Mouse (Mus musculus): ENCODE measurements around the gene Ifitm10. TPM values are rescaled to one million over a fixed set of nuclear protein-coding genes. Genes with fewer than 3 reads are reported as not detected.

Ifitm10 gene
- total RNA-seq, 1 experiment = 0.71 TPM

- in situ Hi-C loops (cut with MboI; ENCODE audit: low sequenced_read_pairs in 2 of 2, unreplicated experiment in 2 of 2) = no loop called here
- Histone ChIP-seq H3K27ac (ENCODE audit: insufficient read depth, low read depth, low read length, poor library complexity, severe bottlenecking) (no peak overlapping the region), H3K4me3 (ENCODE audit: insufficient read depth in 1 of 2, low read depth in 1 of 2, low read length in 2 of 2, poor library complexity in 1 of 2, severe bottlenecking in 1 of 2) (no peak overlapping the region), H3K9ac (ENCODE audit: insufficient read depth, low read depth, low read length, poor library complexity, severe bottlenecking) (no peak overlapping the region), H3K4me1 (ENCODE audit: control insufficient read depth in 2 of 2, insufficient read depth in 2 of 2, low read length in 2 of 2, poor library complexity in 1 of 2) (peaks cover 0 to 8% of the 10 kb centered on the region in 2 experiments; a peak in 2 of 4 replicates), H3K9me3 (ENCODE audit: control insufficient read depth, insufficient read depth, low read depth, low read length) (no peaks in the 10 kb centered on the region), H3K36me3 (ENCODE audit: control insufficient read depth, insufficient read depth, low read length, poor library complexity, severe bottlenecking) (peaks cover 42% of the 10 kb centered on the region)
- TF ChIP-seq MAFK (IDR thresholded peaks at IDR 0.05; ENCODE audit: insufficient read depth, low read depth, low read length) (no peak), CHD2 (IDR thresholded peaks at IDR 0.05; ENCODE audit: low read depth, low read length) (no peak), ZNF384 (IDR thresholded peaks at IDR 0.05; ENCODE audit: low read depth, low read length) (no peak), HCFC1 (IDR thresholded peaks at IDR 0.05; ENCODE audit: borderline replicate concordance, insufficient read depth, low read length) (no peak)
- DNase-seq (ENCODE audit: low read depth, low spot score) = no peak
Observed at GRCm38 (mm10) chr7:142375261-142375724, 1.7 kb upstream of the Ifitm10 start.

- TF ChIP-seq ZNF384 (IDR thresholded peaks at IDR 0.05; ENCODE audit: low read depth, low read length) (no peak), HCFC1 (IDR thresholded peaks at IDR 0.05; ENCODE audit: borderline replicate concordance, insufficient read depth, low read length) (no peak), CHD2 (IDR thresholded peaks at IDR 0.05; ENCODE audit: low read depth, low read length) (no peak), ZC3H11A (IDR thresholded peaks at IDR 0.05; ENCODE audit: borderline replicate concordance, low read depth, low read length) (no peak), MAFK (IDR thresholded peaks at IDR 0.05; ENCODE audit: insufficient read depth, low read depth, low read length) (no peak)
- Histone ChIP-seq H3K9me3 (ENCODE audit: control insufficient read depth, insufficient read depth, low read depth, low read length) (no peaks in the 10 kb centered on the region), H3K36me3 (ENCODE audit: control insufficient read depth, insufficient read depth, low read length, poor library complexity, severe bottlenecking) (peaks cover 34% of the 10 kb centered on the region), H3K4me1 (ENCODE audit: control insufficient read depth in 2 of 2, insufficient read depth in 2 of 2, low read length in 2 of 2, poor library complexity in 1 of 2) (peaks cover 0 to 8% of the 10 kb centered on the region in 2 experiments; a peak in 2 of 4 replicates), H3K4me3 (ENCODE audit: insufficient read depth in 1 of 2, low read depth in 1 of 2, low read length in 2 of 2, poor library complexity in 1 of 2, severe bottlenecking in 1 of 2) (no peak overlapping the region), H3K9ac (ENCODE audit: insufficient read depth, low read depth, low read length, poor library complexity, severe bottlenecking) (no peak overlapping the region), H3K27ac (ENCODE audit: insufficient read depth, low read depth, low read length, poor library complexity, severe bottlenecking) (no peak overlapping the region)
- in situ Hi-C loops (cut with MboI; ENCODE audit: low sequenced_read_pairs in 2 of 2, unreplicated experiment in 2 of 2) = no loop called here
- no peak for DNase-seq (ENCODE audit: low read depth, low spot score)
Observed at GRCm38 (mm10) chr7:142374413-142375015, 961 bp upstream of the Ifitm10 start.

GRCm38 (mm10) chr7:142373039-142373438 lies 514 bp downstream of the Ifitm10 start:
- Histone ChIP-seq H3K4me1 (ENCODE audit: control insufficient read depth in 2 of 2, insufficient read depth in 2 of 2, low read length in 2 of 2, poor library complexity in 1 of 2) (peaks cover 0 to 8% of the 10 kb centered on the region in 2 experiments; a peak in 2 of 4 replicates), H3K9ac (ENCODE audit: insufficient read depth, low read depth, low read length, poor library complexity, severe bottlenecking) (no peak overlapping the region), H3K9me3 (ENCODE audit: control insufficient read depth, insufficient read depth, low read depth, low read length) (no peaks in the 10 kb centered on the region), H3K4me3 (ENCODE audit: insufficient read depth in 1 of 2, low read depth in 1 of 2, low read length in 2 of 2, poor library complexity in 1 of 2, severe bottlenecking in 1 of 2) (no peak overlapping the region), H3K36me3 (ENCODE audit: control insufficient read depth, insufficient read depth, low read length, poor library complexity, severe bottlenecking) (peaks cover 22% of the 10 kb centered on the region), H3K27ac (ENCODE audit: insufficient read depth, low read depth, low read length, poor library complexity, severe bottlenecking) (no peak overlapping the region)
- no peak for DNase-seq (ENCODE audit: low read depth, low spot score)
- TF ChIP-seq CHD2 (IDR thresholded peaks at IDR 0.05; ENCODE audit: low read depth, low read length) (no peak), ZNF384 (IDR thresholded peaks at IDR 0.05; ENCODE audit: low read depth, low read length) (no peak), ZC3H11A (IDR thresholded peaks at IDR 0.05; ENCODE audit: borderline replicate concordance, low read depth, low read length) (no peak), HCFC1 (IDR thresholded peaks at IDR 0.05; ENCODE audit: borderline replicate concordance, insufficient read depth, low read length) (no peak), MAFK (IDR thresholded peaks at IDR 0.05; ENCODE audit: insufficient read depth, low read depth, low read length) (no peak)
- in situ Hi-C loops (cut with MboI; ENCODE audit: low sequenced_read_pairs in 2 of 2, unreplicated experiment in 2 of 2) = no loop called here

GRCm38 (mm10) chr7:142371768-142372661 lies 1.5 kb downstream of the Ifitm10 start:
- in situ Hi-C loops (cut with MboI; ENCODE audit: low sequenced_read_pairs in 2 of 2, unreplicated experiment in 2 of 2) = no loop called here
- Histone ChIP-seq H3K4me1 (ENCODE audit: control insufficient read depth in 2 of 2, insufficient read depth in 2 of 2, low read length in 2 of 2, poor library complexity in 1 of 2) (peaks cover 0 to 8% of the 10 kb centered on the region in 2 experiments; a peak in 2 of 4 replicates), H3K9me3 (ENCODE audit: control insufficient read depth, insufficient read depth, low read depth, low read length) (no peaks in the 10 kb centered on the region), H3K4me3 (ENCODE audit: insufficient read depth in 1 of 2, low read depth in 1 of 2, low read length in 2 of 2, poor library complexity in 1 of 2, severe bottlenecking in 1 of 2) (peak overlapping the region; percentile 65 to 70), H3K36me3 (ENCODE audit: control insufficient read depth, insufficient read depth, low read length, poor library complexity, severe bottlenecking) (peaks cover 14% of the 10 kb centered on the region), H3K9ac (ENCODE audit: insufficient read depth, low read depth, low read length, poor library complexity, severe bottlenecking) (peak overlapping the region; percentile 1; the same call in 1 of the 2 replicates), H3K27ac (ENCODE audit: insufficient read depth, low read depth, low read length, poor library complexity, severe bottlenecking) (no peak overlapping the region)
- no peak for TF ChIP-seq ZNF384 (IDR thresholded peaks at IDR 0.05; ENCODE audit: low read depth, low read length)
- TF ChIP-seq CHD2 (IDR thresholded peaks at IDR 0.05; ENCODE audit: low read depth, low read length) = no peak
- no peak for TF ChIP-seq HCFC1 (IDR thresholded peaks at IDR 0.05; ENCODE audit: borderline replicate concordance, insufficient read depth, low read length)
- TF ChIP-seq MAFK (IDR thresholded peaks at IDR 0.05; ENCODE audit: insufficient read depth, low read depth, low read length) = no peak
- TF ChIP-seq ZC3H11A (IDR thresholded peaks at IDR 0.05; ENCODE audit: borderline replicate concordance, low read depth, low read length) = no peak
- no peak for DNase-seq (ENCODE audit: low read depth, low spot score)
